Mouse (Mus musculus): ENCODE measurements at regions not wholly inside any gene's neighbourhood (a gene's known extent, or its start where the extent isn't known, plus 50 kb on each side); places are given as distances from the start of the nearest gene placed in this dataset.
A peak's percentile ranks its signal among the peaks of the same experiment; 100 is the strongest.

DNA sequence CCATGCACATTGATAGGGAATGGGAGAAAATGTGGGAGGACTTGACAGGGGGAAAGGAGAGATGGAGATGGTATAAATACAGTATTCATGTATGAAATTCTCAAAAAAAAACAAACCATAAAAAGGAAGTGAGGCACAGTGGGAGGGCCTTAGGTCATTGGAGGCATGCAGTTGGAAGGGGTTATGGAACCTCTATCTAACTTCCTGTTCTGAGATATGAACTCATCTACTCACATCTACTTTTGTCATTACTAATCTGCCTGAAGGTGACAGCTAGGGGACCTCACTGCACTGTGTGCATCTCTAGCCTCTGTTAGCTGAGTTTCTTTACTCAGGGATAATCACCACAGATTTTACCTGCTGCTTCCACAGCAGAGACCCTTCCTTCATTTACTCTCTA, 366.3 kb upstream of the Prickle1 start:
- Histone ChIP-seq H3K4me1 (ENCODE audit: control insufficient read depth, insufficient read depth, low read length) (no peaks in the 10 kb centered on the region), H3K9ac (ENCODE audit: low read length) (no peak overlapping the region), H3K4me3 (ENCODE audit: low read length) (no peak overlapping the region), H3K27ac (ENCODE audit: low read length) (no peak overlapping the region), H3K27me3 (ENCODE audit: control insufficient read depth, insufficient read depth, low read length) (no peaks in the 10 kb centered on the region), H3K36me3 (ENCODE audit: control insufficient read depth, insufficient read depth) (no peaks in the 10 kb centered on the region), H3K4me2 (ENCODE audit: low read depth, low read length) (no peak overlapping the region), H3K9me3 (replicated peaks; ENCODE audit: control insufficient read depth, low read length) (no peaks in the 10 kb centered on the region)
- ATAC-seq (replicated peaks; ENCODE audit: extremely low read depth, insufficient read depth, low FRiP score): no peak

DNA sequence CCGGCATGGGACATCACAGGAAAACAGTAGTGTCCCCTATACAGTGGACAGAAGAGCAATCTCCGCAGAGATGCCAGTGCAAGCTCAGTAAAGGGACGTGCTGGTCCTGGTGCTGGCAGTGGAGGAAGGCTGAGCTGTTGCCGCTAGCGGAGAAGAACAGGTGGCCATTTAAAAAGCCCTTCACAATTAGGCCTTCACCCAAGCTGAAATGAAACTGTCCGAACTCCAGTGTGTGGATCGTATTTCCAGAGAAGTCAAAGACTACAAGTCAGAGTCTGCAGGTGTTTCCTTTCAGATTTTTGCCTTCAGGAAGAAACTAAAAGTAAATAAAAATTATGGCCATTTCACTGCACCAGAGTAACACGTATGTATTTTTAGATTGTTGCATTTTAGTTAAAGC, 364.2 kb upstream of the Prickle1 start:
- no peak overlapping the region for H3K27ac ChIP-seq (ENCODE audit: low read length)
- H3K9ac ChIP-seq (ENCODE audit: low read length): no peak overlapping the region
- WGBS: 71% methylated on average over 8 of the region's 8 CpGs
- H3K27me3 ChIP-seq (ENCODE audit: control insufficient read depth, insufficient read depth, low read length): no peaks in the 10 kb centered on the region
- ATAC-seq (replicated peaks; ENCODE audit: extremely low read depth, insufficient read depth, low FRiP score): no peak
- peaks cover 4% of the 10 kb centered on the region; the same call in 1 of the 2 replicates for H3K9me3 ChIP-seq (replicated peaks; ENCODE audit: control insufficient read depth, low read length)
- no peak overlapping the region for H3K4me2 ChIP-seq (ENCODE audit: low read depth, low read length)
- no peak overlapping the region for H3K4me3 ChIP-seq (ENCODE audit: low read length)
- H3K4me1 ChIP-seq (ENCODE audit: control insufficient read depth, insufficient read depth, low read length): no peaks in the 10 kb centered on the region
- no peaks in the 10 kb centered on the region for H3K36me3 ChIP-seq (ENCODE audit: control insufficient read depth, insufficient read depth)

DNA sequence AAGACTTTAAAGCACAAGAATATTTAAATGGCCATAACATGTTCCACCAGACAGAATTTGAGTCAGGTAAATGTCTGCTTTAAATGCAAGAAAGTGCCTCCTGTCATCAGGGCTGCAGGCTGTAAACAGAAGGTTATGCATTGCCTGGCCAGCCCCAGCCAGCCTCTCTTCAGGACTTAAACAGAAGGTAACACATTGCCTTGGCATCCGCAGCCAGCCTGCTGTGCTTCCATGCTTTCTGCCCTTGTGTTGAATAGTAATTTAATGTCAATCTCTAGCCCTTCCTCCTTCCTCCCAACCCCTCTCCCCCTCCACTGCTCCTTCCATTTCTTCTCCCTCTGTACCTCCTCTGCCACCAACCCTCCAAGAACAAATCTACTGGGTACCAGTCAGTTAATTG, 362.4 kb upstream of the Prickle1 start:
- H3K27ac ChIP-seq (ENCODE audit: low read length): no peak overlapping the region
- H3K4me2 ChIP-seq (ENCODE audit: low read depth, low read length): no peak overlapping the region
- WGBS: 84% methylated on average over 1 of the region's 1 CpGs
- H3K9me3 ChIP-seq (replicated peaks; ENCODE audit: control insufficient read depth, low read length): peaks cover 4% of the 10 kb centered on the region; the same call in 1 of the 2 replicates
- no peak for ATAC-seq (replicated peaks; ENCODE audit: extremely low read depth, insufficient read depth, low FRiP score)
- no peaks in the 10 kb centered on the region for H3K4me1 ChIP-seq (ENCODE audit: control insufficient read depth, insufficient read depth, low read length)
- no peaks in the 10 kb centered on the region for H3K36me3 ChIP-seq (ENCODE audit: control insufficient read depth, insufficient read depth)
- no peaks in the 10 kb centered on the region for H3K27me3 ChIP-seq (ENCODE audit: control insufficient read depth, insufficient read depth, low read length)
- no peak overlapping the region for H3K9ac ChIP-seq (ENCODE audit: low read length)
- H3K4me3 ChIP-seq (ENCODE audit: low read length): no peak overlapping the region

DNA sequence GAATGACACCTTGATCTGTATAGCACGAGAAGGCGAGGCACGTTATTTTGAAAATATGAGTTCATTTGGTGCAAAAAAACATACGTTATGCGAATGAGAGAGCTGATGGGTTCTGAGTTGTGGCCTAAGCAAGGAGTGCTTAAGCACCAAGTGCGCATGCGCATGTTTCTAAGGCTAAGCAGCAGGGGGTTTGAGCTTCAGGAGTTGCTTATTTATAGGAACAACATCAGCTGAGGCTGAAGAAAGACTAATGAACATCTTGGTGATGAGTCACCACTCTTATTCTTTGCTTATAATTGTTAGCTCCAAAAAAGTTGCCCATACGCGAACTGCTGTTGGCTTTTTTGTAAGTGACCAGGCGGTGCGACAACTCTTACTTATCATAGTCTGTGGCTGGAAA, 361.1 kb upstream of the Prickle1 start:
- peaks cover 4% of the 10 kb centered on the region; the same call in 1 of the 2 replicates for H3K9me3 ChIP-seq (replicated peaks; ENCODE audit: control insufficient read depth, low read length)
- H3K4me1 ChIP-seq (ENCODE audit: control insufficient read depth, insufficient read depth, low read length): no peaks in the 10 kb centered on the region
- H3K4me3 ChIP-seq (ENCODE audit: low read length): no peak overlapping the region
- WGBS: 92% methylated on average over 11 of the region's 11 CpGs
- H3K27ac ChIP-seq (ENCODE audit: low read length): no peak overlapping the region
- no peaks in the 10 kb centered on the region for H3K27me3 ChIP-seq (ENCODE audit: control insufficient read depth, insufficient read depth, low read length)
- no peaks in the 10 kb centered on the region for H3K36me3 ChIP-seq (ENCODE audit: control insufficient read depth, insufficient read depth)
- no peak overlapping the region for H3K4me2 ChIP-seq (ENCODE audit: low read depth, low read length)
- H3K9ac ChIP-seq (ENCODE audit: low read length): no peak overlapping the region
- ATAC-seq (replicated peaks; ENCODE audit: extremely low read depth, insufficient read depth, low FRiP score): no peak

DNA sequence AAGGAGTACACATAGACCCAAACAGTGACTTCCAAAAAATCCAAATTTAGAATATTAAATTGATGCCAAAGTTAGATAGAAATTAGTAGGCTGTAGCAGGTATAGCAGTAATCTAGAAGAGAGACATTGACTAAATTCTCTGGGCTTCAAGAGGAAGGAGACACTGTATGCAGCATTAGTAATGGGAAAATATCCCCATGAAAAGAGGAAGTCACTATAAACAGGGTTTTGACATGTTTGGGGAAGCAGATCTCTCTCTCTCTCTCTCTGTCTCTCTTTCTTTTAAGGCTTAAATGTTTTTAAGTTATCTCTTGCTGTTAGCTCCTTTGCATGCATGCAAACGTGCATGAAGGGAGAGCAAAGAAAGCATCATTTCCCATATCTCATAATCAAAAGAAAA, 357.9 kb upstream of the Prickle1 start:
- H3K9ac ChIP-seq (ENCODE audit: low read length): no peak overlapping the region
- peaks cover 4% of the 10 kb centered on the region; the same call in 1 of the 2 replicates for H3K9me3 ChIP-seq (replicated peaks; ENCODE audit: control insufficient read depth, low read length)
- no peak overlapping the region for H3K27ac ChIP-seq (ENCODE audit: low read length)
- H3K4me2 ChIP-seq (ENCODE audit: low read depth, low read length): no peak overlapping the region
- H3K4me1 ChIP-seq (ENCODE audit: control insufficient read depth, insufficient read depth, low read length): no peaks in the 10 kb centered on the region
- no peaks in the 10 kb centered on the region for H3K27me3 ChIP-seq (ENCODE audit: control insufficient read depth, insufficient read depth, low read length)
- 62% methylated on average over 1 of the region's 1 CpGs for WGBS
- H3K36me3 ChIP-seq (ENCODE audit: control insufficient read depth, insufficient read depth): no peaks in the 10 kb centered on the region
- no peak overlapping the region for H3K4me3 ChIP-seq (ENCODE audit: low read length)
- ATAC-seq (replicated peaks; ENCODE audit: extremely low read depth, insufficient read depth, low FRiP score): no peak

DNA sequence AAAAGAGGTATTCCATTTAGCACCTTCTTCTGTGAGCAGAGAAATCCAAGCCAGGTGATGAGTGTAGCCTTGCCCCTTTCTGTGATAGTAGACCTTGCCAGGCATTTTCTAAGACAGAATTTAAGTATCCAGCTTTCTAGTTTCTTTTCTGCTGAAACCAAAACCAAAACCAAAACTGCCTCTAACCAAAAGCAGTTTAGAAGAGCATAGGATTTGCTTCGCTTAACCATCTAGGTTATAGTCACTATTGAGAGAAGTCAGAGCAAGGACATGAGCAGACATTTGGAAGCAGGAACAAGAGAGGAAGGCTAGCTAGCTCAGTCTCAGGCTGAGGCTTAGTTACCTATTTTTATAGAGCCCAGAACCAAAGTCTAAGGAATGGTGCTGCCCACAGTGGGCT, 354.8 kb upstream of the Prickle1 start:
- Histone ChIP-seq H3K9ac (ENCODE audit: low read length) (no peak overlapping the region), H3K4me3 (ENCODE audit: low read length) (no peak overlapping the region), H3K27ac (ENCODE audit: low read length) (no peak overlapping the region), H3K9me3 (replicated peaks; ENCODE audit: control insufficient read depth, low read length) (peaks cover under 1% of the 10 kb centered on the region; the same call in 1 of the 2 replicates), H3K4me2 (ENCODE audit: low read depth, low read length) (no peak overlapping the region), H3K36me3 (ENCODE audit: control insufficient read depth, insufficient read depth) (no peaks in the 10 kb centered on the region), H3K27me3 (ENCODE audit: control insufficient read depth, insufficient read depth, low read length) (no peaks in the 10 kb centered on the region), H3K4me1 (ENCODE audit: control insufficient read depth, insufficient read depth, low read length) (no peaks in the 10 kb centered on the region)
- WGBS: 91% methylated on average over 1 of the region's 1 CpGs
- no peak for ATAC-seq (replicated peaks; ENCODE audit: extremely low read depth, insufficient read depth, low FRiP score)

DNA sequence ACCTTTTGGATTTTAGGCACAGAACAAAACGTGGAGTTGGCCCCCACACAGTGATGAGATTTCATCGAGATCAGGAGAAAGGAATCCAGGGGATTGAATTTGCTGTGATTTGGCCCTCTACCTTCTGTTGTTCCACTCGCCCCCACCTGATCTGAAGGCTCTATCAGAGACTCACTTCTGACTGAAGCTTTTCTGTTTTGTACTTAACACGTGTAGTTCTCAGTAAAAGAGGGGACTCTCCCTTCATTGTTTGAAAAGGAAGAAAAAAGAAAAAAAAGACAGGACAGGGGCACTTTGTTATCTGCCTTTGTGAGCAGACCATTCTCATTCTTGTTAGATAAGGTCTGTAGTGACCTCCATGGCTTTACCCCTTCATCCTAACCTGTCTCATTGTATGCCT, 353.2 kb upstream of the Prickle1 start:
- H3K9ac ChIP-seq (ENCODE audit: low read length): no peak overlapping the region
- H3K36me3 ChIP-seq (ENCODE audit: control insufficient read depth, insufficient read depth): no peaks in the 10 kb centered on the region
- no peaks in the 10 kb centered on the region for H3K27me3 ChIP-seq (ENCODE audit: control insufficient read depth, insufficient read depth, low read length)
- H3K4me3 ChIP-seq (ENCODE audit: low read length): no peak overlapping the region
- ATAC-seq (replicated peaks; ENCODE audit: extremely low read depth, insufficient read depth, low FRiP score): no peak
- no peaks in the 10 kb centered on the region for H3K9me3 ChIP-seq (replicated peaks; ENCODE audit: control insufficient read depth, low read length)
- H3K4me2 ChIP-seq (ENCODE audit: low read depth, low read length): no peak overlapping the region
- H3K4me1 ChIP-seq (ENCODE audit: control insufficient read depth, insufficient read depth, low read length): no peaks in the 10 kb centered on the region
- H3K27ac ChIP-seq (ENCODE audit: low read length): no peak overlapping the region
- WGBS: 72% methylated on average over 4 of the region's 4 CpGs

DNA sequence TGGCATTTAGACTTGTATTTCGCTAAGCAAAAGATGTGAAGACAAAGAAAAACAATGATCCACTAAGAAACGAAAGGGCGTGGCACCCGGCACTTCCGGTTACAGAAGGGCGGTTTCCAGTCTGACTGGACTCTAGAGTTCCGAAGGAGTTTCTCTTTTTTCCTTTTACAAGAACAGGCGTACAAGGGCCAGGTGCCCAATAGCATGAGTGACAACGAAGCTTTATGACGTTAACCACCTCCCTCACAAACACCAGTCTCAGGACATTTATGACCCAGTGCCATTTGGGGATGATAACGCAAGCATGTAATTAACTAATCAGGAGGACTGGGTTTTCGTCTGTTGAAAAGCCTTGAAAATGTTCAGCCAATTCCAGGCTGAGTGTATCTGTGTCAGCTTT, 347.9 kb upstream of the Prickle1 start:
- H3K27ac ChIP-seq (ENCODE audit: low read length): no peak overlapping the region
- no peaks in the 10 kb centered on the region for H3K9me3 ChIP-seq (replicated peaks; ENCODE audit: control insufficient read depth, low read length)
- no peaks in the 10 kb centered on the region for H3K27me3 ChIP-seq (ENCODE audit: control insufficient read depth, insufficient read depth, low read length)
- no peak for ATAC-seq (replicated peaks; ENCODE audit: extremely low read depth, insufficient read depth, low FRiP score)
- H3K4me1 ChIP-seq (ENCODE audit: control insufficient read depth, insufficient read depth, low read length): no peaks in the 10 kb centered on the region
- no peak overlapping the region for H3K9ac ChIP-seq (ENCODE audit: low read length)
- no peaks in the 10 kb centered on the region for H3K36me3 ChIP-seq (ENCODE audit: control insufficient read depth, insufficient read depth)
- WGBS: 76% methylated on average over 12 of the region's 12 CpGs
- H3K4me3 ChIP-seq (ENCODE audit: low read length): no peak overlapping the region
- H3K4me2 ChIP-seq (ENCODE audit: low read depth, low read length): no peak overlapping the region

DNA sequence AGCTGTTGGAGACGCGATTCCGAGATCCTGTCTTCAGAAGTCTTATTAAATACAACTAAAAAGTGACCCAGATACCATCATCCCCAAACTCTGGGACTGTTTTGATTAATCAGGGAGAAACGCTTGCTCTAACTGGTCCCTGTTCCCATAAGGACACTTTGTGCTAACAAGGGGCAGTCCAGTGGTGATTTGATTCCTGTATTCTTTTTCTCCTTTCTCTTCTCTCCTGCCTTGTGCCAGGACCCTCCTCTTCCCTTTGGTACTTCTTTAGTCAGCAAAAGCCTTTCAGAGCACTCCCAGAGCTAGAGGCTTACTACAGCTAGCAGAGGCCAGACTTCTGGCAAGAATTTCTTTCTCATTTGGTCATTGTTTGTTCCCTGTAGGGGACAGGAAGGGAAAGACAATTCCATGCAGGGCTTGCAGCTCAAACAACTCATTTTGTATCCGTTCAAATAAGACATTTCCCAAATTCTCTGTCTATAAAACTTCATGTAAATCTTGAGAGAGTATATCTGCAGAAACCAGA, 337.3 kb upstream of the Prickle1 start:
- no peaks in the 10 kb centered on the region for H3K9me3 ChIP-seq (replicated peaks; ENCODE audit: control insufficient read depth, low read length)
- no peaks in the 10 kb centered on the region for H3K36me3 ChIP-seq (ENCODE audit: control insufficient read depth, insufficient read depth)
- 52% methylated on average over 5 of the region's 5 CpGs for WGBS
- peaks cover 3% of the 10 kb centered on the region for H3K4me1 ChIP-seq (ENCODE audit: control insufficient read depth, insufficient read depth, low read length)
- H3K9ac ChIP-seq (ENCODE audit: low read length): no peak overlapping the region
- no peak for ATAC-seq (replicated peaks; ENCODE audit: extremely low read depth, insufficient read depth, low FRiP score)
- no peaks in the 10 kb centered on the region for H3K27me3 ChIP-seq (ENCODE audit: control insufficient read depth, insufficient read depth, low read length)
- no peak overlapping the region for H3K4me2 ChIP-seq (ENCODE audit: low read depth, low read length)
- no peak overlapping the region for H3K4me3 ChIP-seq (ENCODE audit: low read length)
- H3K27ac ChIP-seq (ENCODE audit: low read length): peak overlapping the region; percentile 59

DNA sequence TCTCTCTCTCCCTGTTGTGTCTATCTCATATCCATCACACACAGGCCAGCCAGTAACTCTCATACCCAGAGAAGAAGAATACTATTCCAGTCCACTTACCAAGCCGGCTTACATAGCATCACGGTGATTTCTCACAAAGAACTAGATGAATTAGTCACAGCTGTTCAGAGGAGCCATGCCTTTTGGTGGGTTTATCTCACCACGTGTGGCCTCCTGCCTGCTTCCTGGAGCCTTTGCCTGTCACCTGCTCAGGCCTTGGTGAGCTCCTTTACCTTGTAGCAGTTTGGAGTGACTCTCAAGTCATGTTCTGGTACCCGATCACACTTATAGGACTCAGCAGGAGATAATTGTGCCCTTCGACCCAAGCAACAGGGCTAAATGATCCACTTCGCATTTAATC, 331.2 kb upstream of the Prickle1 start:
- no peak overlapping the region for H3K27ac ChIP-seq (ENCODE audit: low read length)
- 50% methylated on average over 6 of the region's 6 CpGs for WGBS
- no peaks in the 10 kb centered on the region for H3K9me3 ChIP-seq (replicated peaks; ENCODE audit: control insufficient read depth, low read length)
- H3K4me2 ChIP-seq (ENCODE audit: low read depth, low read length): no peak overlapping the region
- H3K4me3 ChIP-seq (ENCODE audit: low read length): no peak overlapping the region
- no peak overlapping the region for H3K9ac ChIP-seq (ENCODE audit: low read length)
- peaks cover under 1% of the 10 kb centered on the region; the same call in 1 of the 2 replicates for H3K4me1 ChIP-seq (ENCODE audit: control insufficient read depth, insufficient read depth, low read length)
- H3K27me3 ChIP-seq (ENCODE audit: control insufficient read depth, insufficient read depth, low read length): no peaks in the 10 kb centered on the region
- H3K36me3 ChIP-seq (ENCODE audit: control insufficient read depth, insufficient read depth): no peaks in the 10 kb centered on the region
- ATAC-seq (replicated peaks; ENCODE audit: extremely low read depth, insufficient read depth, low FRiP score): no peak

Measured in heart, embryonic 16.5 days (tissue).